ENCODE assay signal across 11 mouse cellular contexts in genomic region chr4:148859415-148859814, GRCm38 (mm10). TPM values are rescaled to one million over a fixed set of nuclear protein-coding genes. Genes with fewer than 3 reads are reported as not detected.
DNase-seq lines count a peak whose midpoint lies in the region; ATAC-seq and TF ChIP-seq lines count a peak whose summit lies in the region.
"Had no signal": no experiment of that assay in that cellular context is flagged by ENCODE, and none has a peak within 500 bp of the region (broad histone marks: within the 10 kb centered on the region; RNA-seq: fewer than 3 reads in every experiment).

No protein-coding gene starts in this region.

- H3K9ac ChIP-seq in kidney, embryonic 16.5 days (replicated peaks; ENCODE audit: low read length): peak overlapping the region; percentile 49
- no peak overlapping the region for H3K9ac ChIP-seq in intestine, embryonic 15.5 days
- 0 out of 2 replicates have a peak overlapping the region, but pooled peaks have one; percentile 22 for H3K9ac ChIP-seq in neural tube, embryonic 12.5 days

- 52% methylated on average over 7 of the region's 7 CpGs for WGBS in kidney, embryonic 16.5 days
- WGBS in kidney, adult 2 months: 74% methylated on average over 7 of the region's 7 CpGs
- 47% methylated on average over 7 of the region's 7 CpGs for WGBS in forebrain, embryonic 10.5 days
- WGBS in intestine, embryonic 15.5 days: 57% methylated on average over 7 of the region's 7 CpGs
- 40% methylated on average over 7 of the region's 7 CpGs for WGBS in neural tube, embryonic 12.5 days

- H3K4me2 ChIP-seq in kidney, embryonic 16.5 days (replicated peaks; ENCODE audit: low read depth, low read length): peak overlapping the region; percentile 59
- H3K4me2 ChIP-seq in intestine, embryonic 15.5 days (replicated peaks): peak overlapping the region; percentile 55
- peak overlapping the region; percentile 47 for H3K4me2 ChIP-seq in neural tube, embryonic 12.5 days (replicated peaks)

- H3K4me1 ChIP-seq in kidney, embryonic 16.5 days (ENCODE audit: insufficient read depth, low read length): peaks cover 18% of the 10 kb centered on the region
- peaks cover 7% of the 10 kb centered on the region; the same call in 1 of the 2 replicates for H3K4me1 ChIP-seq in kidney, adult 2 months (ENCODE audit: control insufficient read depth, insufficient read depth, low read length)
- peaks cover 81% of the 10 kb centered on the region for H3K4me1 ChIP-seq in forebrain, embryonic 10.5 days
- H3K4me1 ChIP-seq in intestine, embryonic 15.5 days (replicated peaks): peaks cover 9% of the 10 kb centered on the region; the same call in 1 of the 2 replicates
- peaks cover 50% of the 10 kb centered on the region for H3K4me1 ChIP-seq in neural tube, embryonic 12.5 days

- ATAC-seq in kidney, embryonic 16.5 days (ENCODE audit: low FRiP score, low TSS enrichment): no peak; the same call in 1 of the 2 replicates
- no peak for ATAC-seq in intestine, embryonic 15.5 days
- no peak; the same call in 1 of the 2 replicates for ATAC-seq in neural tube, embryonic 12.5 days (ENCODE audit: low FRiP score, low read depth)
- no peak for ATAC-seq in megakaryocyte-erythroid progenitor cell, adult 5-6 weeks (replicated peaks; ENCODE audit: low FRiP score, low TSS enrichment, poor library complexity, severe bottlenecking)

- no peaks in the 10 kb centered on the region for H3K9me3 ChIP-seq in kidney, embryonic 16.5 days (ENCODE audit: low read length)
- H3K9me3 ChIP-seq in forebrain, embryonic 10.5 days: no peaks in the 10 kb centered on the region
- no peaks in the 10 kb centered on the region for H3K9me3 ChIP-seq in intestine, embryonic 15.5 days
- H3K9me3 ChIP-seq in neural tube, embryonic 12.5 days: no peaks in the 10 kb centered on the region

- peaks cover 19% of the 10 kb centered on the region for H3K27me3 ChIP-seq in kidney, embryonic 16.5 days (ENCODE audit: insufficient read depth, low read length)
- H3K27me3 ChIP-seq in kidney, adult 2 months (replicated peaks; ENCODE audit: control insufficient read depth, insufficient read depth, low read length): no peaks in the 10 kb centered on the region
- peaks cover 94% of the 10 kb centered on the region for H3K27me3 ChIP-seq in forebrain, embryonic 10.5 days (ENCODE audit: poor library complexity, severe bottlenecking)
- H3K27me3 ChIP-seq in intestine, embryonic 15.5 days (replicated peaks): peaks cover 20% of the 10 kb centered on the region
- peaks cover 76% of the 10 kb centered on the region for H3K27me3 ChIP-seq in neural tube, embryonic 12.5 days (replicated peaks)

- no peak for TF ChIP-seq POLR2A in kidney, adult 2 months (IDR thresholded peaks at IDR 0.05; ENCODE audit: low read depth, low read length)

- peak overlapping the region; percentile 36 for H3K4me3 ChIP-seq in kidney, embryonic 16.5 days (ENCODE audit: low read length)
- H3K4me3 ChIP-seq in kidney, adult 2 months (ENCODE audit: insufficient read depth, low read depth, low read length): no peak overlapping the region
- peak overlapping the region; percentile 47 for H3K4me3 ChIP-seq in forebrain, embryonic 10.5 days
- H3K4me3 ChIP-seq in intestine, embryonic 15.5 days (replicated peaks): peak overlapping the region; percentile 15
- no peak overlapping the region for H3K4me3 ChIP-seq in neural tube, embryonic 12.5 days

- H3K27ac ChIP-seq in kidney, embryonic 16.5 days (ENCODE audit: low read length): no peak overlapping the region
- H3K27ac ChIP-seq in kidney, adult 2 months (ENCODE audit: insufficient read depth, low read depth, low read length): no peak overlapping the region
- H3K27ac ChIP-seq in forebrain, embryonic 10.5 days: peak overlapping the region; percentile 89
- 0 out of 2 replicates have a peak overlapping the region, but pooled peaks have one; percentile 32 for H3K27ac ChIP-seq in intestine, embryonic 15.5 days
- H3K27ac ChIP-seq in neural tube, embryonic 12.5 days: no peak overlapping the region
- H3K27ac ChIP-seq: macrophage had no signal

- H3K36me3 ChIP-seq in kidney, embryonic 16.5 days (ENCODE audit: insufficient read depth, low read length): no peaks in the 10 kb centered on the region
- H3K36me3 ChIP-seq in kidney, adult 2 months (ENCODE audit: control insufficient read depth, insufficient read depth, low read length): no peaks in the 10 kb centered on the region
- H3K36me3 ChIP-seq in forebrain, embryonic 10.5 days (replicated peaks): no peaks in the 10 kb centered on the region
- H3K36me3 ChIP-seq in intestine, embryonic 15.5 days: no peaks in the 10 kb centered on the region
- H3K36me3 ChIP-seq in neural tube, embryonic 12.5 days: no peaks in the 10 kb centered on the region

- TF ChIP-seq CTCF in kidney, adult 2 months (conservative IDR thresholded peaks at IDR 0.05; ENCODE audit: insufficient read depth, insufficient read length, low read depth, low read length): no peak

- DNase-seq in kidney, adult 2 months: no peak
- DNase-seq in forebrain, embryonic 10.5 days (ENCODE audit: extremely low spot score, low spot score): no peak
- DNase-seq in left cerebral cortex, adult 18-20 months (ENCODE audit: low spot score in 2 of 2): no peak
- DNase-seq in cerebellum, adult 11-12 months: no peak
- DNase-seq: adrenal gland, adult 8-10 months; cerebellum, postnatal 36 days had no signal

RNA-seq across cellular contexts. Expression of gene Casz1, which starts 55.2 kb away (rescaled TPM):
- 5.4 and 8.8 TPM in 2 replicates for polyA plus RNA-seq in kidney, embryonic 16.5 days (2015; fragmentation: Nextera tagmentation; extraction: Ambion mirVana)
- polyA plus RNA-seq in kidney, adult 2 months (2012; rRNA removed): 13.5 and 14.7 TPM in 2 replicates
- polyA plus RNA-seq in forebrain, embryonic 10.5 days (2016; fragmentation: Nextera tagmentation; extraction: Ambion mirVana): 4.4 and 4.7 TPM in 2 replicates
- polyA plus RNA-seq in intestine, embryonic 15.5 days (2015; fragmentation: Nextera tagmentation; extraction: Ambion mirVana): 4.4 and 6.0 TPM in 2 replicates
- polyA plus RNA-seq in neural tube, embryonic 12.5 days (2016; fragmentation: Nextera tagmentation; extraction: Ambion mirVana): 14.2 and 16.3 TPM in 2 replicates
- total RNA-seq in left cerebral cortex, adult 18-20 months (2021): 1 to 10 TPM; 1.2 to 1.4 TPM
- total RNA-seq in megakaryocyte-erythroid progenitor cell, adult 5-6 weeks (2014; fragmentation: Nextera tagmentation): 0.55 and 0.96 TPM in 2 replicates
- 0.27 and 0.75 TPM in 2 replicates for total RNA-seq in megakaryocyte-erythroid progenitor cell, adult 5-6 weeks (2017)

Comparison
In these comparisons a context has a peak if more than half of its experiments do, and no peak if none do; other contexts are left out.
1. H3K4me3 ChIP-seq: peak in kidney, embryonic 16.5 days (single experiment), forebrain, embryonic 10.5 days (single experiment) and intestine, embryonic 15.5 days (single experiment); none in kidney, adult 2 months (single experiment) and neural tube, embryonic 12.5 days (single experiment).
2. H3K27ac ChIP-seq: peak in forebrain, embryonic 10.5 days (single experiment) and intestine, embryonic 15.5 days (single experiment); none in kidney, embryonic 16.5 days (single experiment), kidney, adult 2 months (single experiment) and neural tube, embryonic 12.5 days (single experiment).
3. Peak in every context shown above with its lines, with median percentiles within 50 percentile points of each other: H3K4me2 ChIP-seq.